Mouse (Mus musculus): Measurements from ENCODE around the gene Gas8. TPM values are rescaled to one million over a fixed set of nuclear protein-coding genes. Genes with fewer than 3 reads are reported as not detected.

Gas8 gene
- total and polyA plus RNA-seq, 2 experiments from 2014 or later = 21.4 to 43.9 TPM

Other genes with a start within 250 kb of the Gas8 start
- 4.2 and 17.6 TPM in 2 replicates for gene Fanca, start 200.3 kb upstream of the Gas8 start, total RNA-seq (2014; rRNA removed)
- 3.0 and 3.3 TPM in 2 replicates for gene Fanca, start 200.3 kb upstream of the Gas8 start, polyA plus RNA-seq (2015; fragmentation: Nextera tagmentation; extraction: Ambion mirVana)
- gene Spire2, start 186.1 kb upstream of the Gas8 start, total RNA-seq (2014; rRNA removed) = 35.7 and 44.1 TPM in 2 replicates
- 28.0 and 28.2 TPM in 2 replicates for gene Spire2, start 186.1 kb upstream of the Gas8 start, polyA plus RNA-seq (2015; fragmentation: Nextera tagmentation; extraction: Ambion mirVana)
- gene Tcf25, start 145.1 kb upstream of the Gas8 start, total RNA-seq (2014; rRNA removed) = 538 and 541 TPM in 2 replicates
- gene Tcf25, start 145.1 kb upstream of the Gas8 start, polyA plus RNA-seq (2015; fragmentation: Nextera tagmentation; extraction: Ambion mirVana) = 413 and 416 TPM in 2 replicates
- gene Mc1r, start 111.7 kb upstream of the Gas8 start, total RNA-seq (2014; rRNA removed) = 0.22 TPM in 1 of 2 replicates, not detected in the other
- 0.09 TPM in 1 of 2 replicates, not detected in the other for gene Mc1r, start 111.7 kb upstream of the Gas8 start, polyA plus RNA-seq (2015; fragmentation: Nextera tagmentation; extraction: Ambion mirVana)
- 3,827 and 3,963 TPM in 2 replicates for gene Tubb3, start 107.4 kb upstream of the Gas8 start, total RNA-seq (2014; rRNA removed)
- gene Tubb3, start 107.4 kb upstream of the Gas8 start, polyA plus RNA-seq (2015; fragmentation: Nextera tagmentation; extraction: Ambion mirVana) = 1,921 and 2,058 TPM in 2 replicates
- 47.6 and 49.4 TPM in 2 replicates for gene Def8, start 95.3 kb upstream of the Gas8 start, total RNA-seq (2014; rRNA removed)
- gene Def8, start 95.3 kb upstream of the Gas8 start, polyA plus RNA-seq (2015; fragmentation: Nextera tagmentation; extraction: Ambion mirVana) = 36.4 and 39.4 TPM in 2 replicates
- 15.0 and 22.1 TPM in 2 replicates for gene Afg3l1, start 40.9 kb upstream of the Gas8 start, total RNA-seq (2014; rRNA removed)
- 40.8 and 43.5 TPM in 2 replicates for gene Afg3l1, start 40.9 kb upstream of the Gas8 start, polyA plus RNA-seq (2015; fragmentation: Nextera tagmentation; extraction: Ambion mirVana)
- gene Dbndd1, start 3.4 kb upstream of the Gas8 start, total RNA-seq (2014; rRNA removed) = 96.0 and 101 TPM in 2 replicates
- gene Dbndd1, start 3.4 kb upstream of the Gas8 start, polyA plus RNA-seq (2015; fragmentation: Nextera tagmentation; extraction: Ambion mirVana) = 69.6 and 74.9 TPM in 2 replicates
- gene Rhou, start 135.1 kb downstream of the Gas8 start, total RNA-seq (2014; rRNA removed) = 24.9 and 28.2 TPM in 2 replicates
- 7.0 and 7.1 TPM in 2 replicates for gene Rhou, start 135.1 kb downstream of the Gas8 start, polyA plus RNA-seq (2015; fragmentation: Nextera tagmentation; extraction: Ambion mirVana)

Data from midbrain, postnatal 0 days (tissue).